Mouse (Mus musculus): Measurements from ENCODE around the gene Tcf23.

The Tcf23 gene

GRCm38 (mm10) chr5:30949654-30950326 lies 18.7 kb upstream of the Tcf23 start:
- DNase-seq (ENCODE audit: low read depth, low spot score), result peak; percentile 86

- DNase-seq (ENCODE audit: low read depth, low spot score), result no peak
Observed at GRCm38 (mm10) chr5:30950451-30950850, 18.0 kb upstream of the Tcf23 start.

DNA sequence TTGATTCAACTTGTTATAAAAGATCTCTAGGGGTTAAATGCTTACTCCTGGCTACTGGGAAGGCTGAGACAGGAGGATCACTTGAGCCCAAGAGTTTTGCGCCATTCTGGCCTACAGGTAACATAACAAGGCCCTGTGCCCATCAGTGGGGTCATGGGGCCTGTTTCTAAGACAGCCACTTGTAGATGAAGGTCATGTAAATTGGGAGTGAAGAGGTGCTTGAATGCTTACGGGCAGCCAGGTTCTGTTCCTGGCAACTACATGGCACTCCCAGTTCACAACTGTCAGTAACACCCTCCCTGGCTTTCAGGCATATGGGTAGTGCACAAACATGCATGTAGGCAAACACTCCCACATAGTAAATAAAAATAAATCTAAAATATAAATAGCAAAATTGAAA lies 17.5 kb upstream of the Tcf23 start:
- no peak for DNase-seq (ENCODE audit: low read depth, low spot score)

DNA sequence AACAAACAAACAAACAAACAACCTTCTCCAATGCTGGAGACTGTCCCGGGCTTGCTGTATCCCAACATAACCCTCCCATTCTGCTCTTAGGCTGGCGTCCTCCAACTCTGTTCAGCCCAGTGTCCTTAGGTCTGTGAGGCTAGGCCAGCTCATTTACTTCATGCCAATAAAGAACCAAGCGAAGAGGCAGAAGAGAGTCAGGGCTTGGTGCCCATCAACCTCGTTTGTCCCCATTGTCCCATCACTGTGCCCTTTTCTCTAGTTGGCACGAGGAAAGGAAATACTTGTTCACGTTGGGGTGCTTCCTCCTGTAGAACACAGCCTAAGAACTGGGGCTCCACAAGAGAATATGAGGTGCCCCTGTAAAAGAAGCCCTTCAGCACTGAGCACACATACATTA lies 16.8 kb upstream of the Tcf23 start:
- no peak for DNase-seq (ENCODE audit: low read depth, low spot score)

- no peak for DNase-seq (ENCODE audit: low read depth, low spot score)
Observed at GRCm38 (mm10) chr5:30952551-30952950, 15.9 kb upstream of the Tcf23 start.

DNA sequence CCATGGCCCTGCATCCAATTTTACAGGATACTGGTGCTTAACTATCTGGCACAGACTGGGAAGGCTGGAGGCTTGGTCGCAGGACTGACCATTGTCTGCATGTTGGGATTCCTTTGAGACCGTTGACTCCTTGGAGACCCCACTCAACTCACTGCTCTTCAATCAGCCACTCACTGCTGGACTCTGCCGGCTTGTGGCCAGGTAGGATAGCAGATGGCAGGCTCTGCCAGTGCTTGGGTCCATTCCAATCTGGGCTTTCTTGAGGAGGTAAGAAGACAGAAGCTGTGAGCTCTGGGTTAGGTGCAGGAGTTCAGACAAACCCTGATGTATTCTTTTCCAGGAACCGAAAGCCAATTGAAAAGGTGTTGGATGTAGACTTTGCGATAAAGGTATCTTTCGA lies 14.4 kb upstream of the Tcf23 start:
- no peak for DNase-seq (ENCODE audit: low read depth, low spot score)

GRCm38 (mm10) chr5:30954556-30954955 lies 13.9 kb upstream of the Tcf23 start:
- DNase-seq (ENCODE audit: low read depth, low spot score), result no peak

GRCm38 (mm10) chr5:30955751-30956150 lies 12.7 kb upstream of the Tcf23 start:
- DNase-seq (ENCODE audit: low read depth, low spot score), result no peak

DNA sequence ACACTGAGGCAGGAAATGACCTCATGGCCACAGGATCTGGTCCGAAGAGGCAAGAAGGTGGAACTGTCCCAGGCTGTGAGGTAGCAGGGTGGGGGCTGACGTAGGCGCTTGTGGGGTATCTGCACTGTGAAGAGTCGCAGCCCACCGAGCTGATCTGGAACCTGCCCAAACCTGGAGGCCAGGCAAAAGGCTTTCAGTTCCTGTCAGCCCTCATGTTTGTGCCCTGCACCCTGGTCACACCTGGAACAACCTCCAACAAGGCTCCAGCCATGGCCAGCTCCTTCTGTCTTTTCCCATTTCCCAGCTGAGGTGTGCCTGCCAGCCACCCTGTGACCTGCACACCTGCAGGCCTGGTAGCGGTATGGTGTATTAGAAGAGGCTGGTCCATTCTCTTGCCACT lies 10.6 kb upstream of the Tcf23 start:
- no peak for DNase-seq (ENCODE audit: low read depth, low spot score)

GRCm38 (mm10) chr5:30959198-30959854 lies 9.1 kb upstream of the Tcf23 start:
- no peak for DNase-seq (ENCODE audit: low read depth, low spot score)

GRCm38 (mm10) chr5:30959966-30960501 lies 8.4 kb upstream of the Tcf23 start, which contains the start of gene Preb:
TSS of gene Preb (minus strand) at chr5:30960361.
- DNase-seq (ENCODE audit: low read depth, low spot score), result peak; percentile 94

GRCm38 (mm10) chr5:30960814-30961213 lies 7.6 kb upstream of the Tcf23 start:
- no peak for DNase-seq (ENCODE audit: low read depth, low spot score)

GRCm38 (mm10) chr5:30961545-30962505 lies 6.6 kb upstream of the Tcf23 start:
- no peak for DNase-seq (ENCODE audit: low read depth, low spot score)

DNA sequence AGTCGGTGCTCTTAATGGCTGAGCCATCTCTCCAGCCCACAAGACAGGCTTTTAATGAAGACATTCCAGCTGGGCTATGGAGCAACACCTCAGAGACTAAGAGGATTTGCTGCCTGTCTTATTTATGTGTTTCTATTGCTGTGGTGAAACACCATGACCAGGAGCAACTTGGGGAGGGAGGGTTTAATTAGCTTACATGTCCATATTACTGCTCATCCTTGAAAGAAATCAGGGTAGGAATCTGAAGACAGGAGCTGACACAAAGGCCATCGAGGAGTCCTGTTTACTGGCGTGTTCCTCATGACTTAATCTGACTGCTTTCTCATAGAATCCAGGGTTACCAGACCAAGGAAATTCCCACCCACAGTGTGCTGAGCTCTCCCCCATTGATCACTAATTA lies 4.5 kb upstream of the Tcf23 start:
- no peak for DNase-seq (ENCODE audit: low read depth, low spot score)

- no peak for DNase-seq (ENCODE audit: low read depth, low spot score)
Observed at GRCm38 (mm10) chr5:30966189-30966588, 2.3 kb upstream of the Tcf23 start.

DNA sequence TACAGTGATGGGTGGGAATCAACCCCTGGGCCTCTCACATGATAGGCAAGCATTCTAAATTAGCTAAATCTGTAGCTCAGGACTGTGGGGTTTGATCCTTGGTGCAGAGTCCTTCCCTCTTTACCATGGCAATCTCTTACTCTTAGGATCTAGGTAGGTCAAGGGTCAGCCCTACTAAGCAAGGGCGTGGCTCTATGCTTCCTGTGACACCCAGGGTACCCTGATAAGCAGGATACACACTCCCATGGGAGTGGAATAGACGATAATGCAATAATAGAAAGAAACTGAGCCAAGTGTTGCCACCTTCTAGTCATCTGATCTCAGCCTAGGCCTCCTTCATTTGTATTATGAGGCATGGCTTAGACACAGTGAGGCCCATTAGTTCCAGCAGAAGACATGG lies 978 bp downstream of the Tcf23 start:
- no peak for DNase-seq (ENCODE audit: low read depth, low spot score)

DNA sequence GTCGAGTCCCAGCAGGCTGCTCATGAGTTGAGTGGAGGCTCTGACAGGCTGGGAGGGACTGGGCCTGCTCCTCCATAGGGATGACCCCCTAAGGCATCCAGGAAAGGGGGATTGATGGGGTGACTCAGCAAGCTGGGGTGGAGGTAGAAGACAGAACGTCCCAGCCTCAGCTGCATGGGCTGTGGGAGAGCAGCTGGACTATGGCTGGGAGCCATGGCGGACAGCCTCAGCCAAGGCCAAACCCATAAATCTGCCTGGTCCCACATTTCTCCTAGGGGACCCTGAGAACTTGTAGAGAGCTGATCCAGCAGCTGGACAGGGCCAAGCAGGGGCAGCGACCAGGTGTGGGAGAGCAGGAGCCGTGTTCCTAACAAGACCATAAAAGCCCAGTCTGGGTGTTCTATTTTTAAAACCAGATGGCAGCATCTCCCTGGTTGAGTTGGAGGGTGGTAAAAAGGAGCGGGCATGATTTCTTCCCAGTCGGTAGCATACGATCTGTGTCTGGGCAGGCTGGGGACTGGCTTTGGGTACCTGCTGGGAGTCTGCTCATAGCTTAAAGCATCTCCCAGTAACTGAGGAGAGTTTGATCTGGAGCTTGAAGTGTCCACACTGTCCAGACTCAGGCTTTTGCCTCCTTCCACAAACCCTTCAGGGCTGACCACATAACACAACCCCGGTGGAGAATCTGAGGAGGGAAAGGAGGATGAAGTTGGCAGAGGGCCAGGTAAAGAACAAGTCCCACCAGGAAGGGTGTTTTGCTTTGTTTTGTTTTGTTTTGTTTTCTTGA lies 6.6 kb downstream of the Tcf23 start:
- DNase-seq (ENCODE audit: low read depth, low spot score), result no peak

DNA sequence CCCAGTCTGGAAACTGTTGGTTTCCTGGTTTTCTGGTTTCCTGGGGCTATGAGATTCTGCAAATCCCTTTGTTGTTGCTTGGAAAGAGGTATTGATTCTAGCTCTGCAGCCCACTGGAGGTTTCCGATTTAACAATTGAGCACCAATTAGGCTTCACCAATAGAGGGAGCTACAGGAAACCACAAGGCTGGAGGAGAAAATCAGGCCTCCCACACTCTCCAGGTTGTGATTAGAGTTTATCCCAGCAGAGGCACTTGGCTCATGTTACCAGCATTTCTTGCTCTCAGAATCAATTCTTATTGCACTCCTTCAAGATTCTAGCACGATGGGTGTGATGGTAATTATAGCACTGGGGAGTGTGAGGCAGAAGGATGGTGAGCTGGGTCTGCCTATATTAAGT lies 13.9 kb downstream of the Tcf23 start:
- DNase-seq (ENCODE audit: low read depth, low spot score), result peak; percentile 83

DNA sequence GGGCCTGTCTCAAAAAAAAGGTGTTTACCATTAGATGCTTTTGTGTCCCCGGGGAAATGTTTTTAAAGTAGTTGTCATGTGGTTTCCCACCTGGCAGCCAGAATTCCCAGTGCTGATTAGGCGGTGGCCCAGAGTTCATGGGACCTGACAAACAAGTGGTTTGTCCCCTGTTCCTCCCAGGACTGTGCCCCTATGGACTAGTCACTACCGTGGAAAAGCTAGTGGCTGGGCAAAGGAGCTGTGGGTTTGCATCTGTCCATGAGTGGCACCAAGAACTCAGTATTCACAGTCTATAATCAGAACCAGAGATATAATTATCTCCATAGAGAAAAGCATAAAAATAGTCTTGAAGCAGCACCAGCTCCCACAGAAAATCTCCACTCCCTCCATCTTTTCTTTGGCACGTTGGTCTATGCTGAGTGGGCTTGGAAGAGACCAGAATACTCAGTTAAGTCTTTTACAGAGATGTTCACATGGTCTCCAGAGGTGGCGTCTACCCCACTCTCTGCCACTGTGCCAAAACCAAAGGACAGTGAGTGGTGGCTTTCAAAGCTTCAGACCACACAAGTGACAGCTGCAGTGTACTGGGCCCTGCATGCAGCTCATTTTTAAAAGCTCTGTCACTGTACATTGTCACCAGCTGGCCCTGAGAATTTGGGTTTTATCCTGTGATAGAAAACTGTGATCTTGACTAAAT lies 24.7 kb downstream of the Tcf23 start:
- DNase-seq (ENCODE audit: low read depth, low spot score), result peak; percentile 91

DNA sequence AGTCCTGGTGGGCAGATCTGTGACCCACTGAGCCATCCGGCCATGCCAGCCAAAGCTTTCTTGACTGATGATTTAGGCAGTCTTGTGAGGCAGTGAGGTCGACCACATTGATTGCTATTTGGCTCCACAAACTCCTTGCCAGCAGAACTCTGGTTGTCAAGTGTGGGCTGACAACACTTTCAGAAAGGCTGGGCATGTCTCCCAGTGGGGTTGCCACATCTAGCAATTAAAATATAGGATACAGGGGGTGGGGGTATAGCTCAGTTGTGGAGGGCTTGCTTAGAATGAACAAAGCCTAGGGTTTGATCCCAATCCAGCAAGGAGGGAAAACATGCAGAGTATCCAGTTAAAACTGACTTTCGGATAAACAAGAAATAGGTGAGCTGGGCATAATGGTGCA lies 25.6 kb downstream of the Tcf23 start:
- peak; percentile 69 for DNase-seq (ENCODE audit: low read depth, low spot score)
